Mouse (Mus musculus) limb, embryonic 14.5 days (tissue): Measurements from ENCODE around the gene Usf1. TPM values are rescaled to one million over a fixed set of nuclear protein-coding genes. Genes with fewer than 3 reads are reported as not detected.

ENCODE experiments used
- ATAC-seq: fragments of 200-750 bp; cut with Nextera tagmentation; 2 replicates; pipeline ENCODE4 v1.8.0; 2017; ENCODE audit warnings: low read depth, moderate number of reproducible peaks, moderate TSS enrichment; ENCODE audit not compliant: low FRiP score
- DNase-seq: peaks from one replicate; pipeline ENCODE4 v3.0.0-alpha.2; 2015; ENCODE audit warnings: low spot score
- H3K27ac ChIP-seq: fragments of 300-500 bp; sonication (generic); replicated peaks from 2 replicates; pipeline ENCODE4 v1.5.1; 2014; ENCODE audit warnings: low read depth, mild to moderate bottlenecking, low read length, moderate library complexity, mixed read lengths
- H3K27me3 ChIP-seq: fragments of 300-500 bp; sonication (generic); 2 replicates; pipeline ENCODE4 v1.6.1; 2014; ENCODE audit warnings: low read length, mixed read lengths; ENCODE audit not compliant: control insufficient read depth, insufficient read depth
- H3K36me3 ChIP-seq: fragments of 300-500 bp; sonication (generic); 2 replicates; pipeline ENCODE4 v1.6.1; 2014; ENCODE audit warnings: mild to moderate bottlenecking, low read length, moderate library complexity, mixed read lengths; ENCODE audit not compliant: control insufficient read depth, insufficient read depth
- H3K4me1 ChIP-seq: fragments of 300-500 bp; sonication (generic); 2 replicates; pipeline ENCODE4 v1.6.1; 2014; ENCODE audit warnings: antibody characterized with exemption, low read length, mixed read lengths; ENCODE audit not compliant: control insufficient read depth, insufficient read depth
- H3K4me2 ChIP-seq: fragments of 300-500 bp; sonication (generic); replicated peaks from 2 replicates; pipeline ENCODE4 v1.6.1; 2014; ENCODE audit warnings: low read depth, mild to moderate bottlenecking, low read length, moderate library complexity; ENCODE audit not compliant: severe bottlenecking
- H3K4me3 ChIP-seq: fragments of 300-500 bp; sonication (generic); replicated peaks from 2 replicates; pipeline ENCODE4 v1.5.1; 2014; ENCODE audit warnings: low read length
- H3K9ac ChIP-seq: fragments of 300-500 bp; sonication (generic); 2 replicates; pipeline ENCODE4 v1.6.1; 2014; ENCODE audit warnings: mild to moderate bottlenecking, low read depth, low read length, moderate library complexity; ENCODE audit not compliant: severe bottlenecking
- H3K9me3 ChIP-seq: fragments of 300-500 bp; sonication (generic); 2 replicates; pipeline ENCODE4 v1.6.1; 2016; ENCODE audit warnings: low read length; ENCODE audit not compliant: control insufficient read depth
- POLR2A ChIP-seq: fragments of 200-500 bp; IDR thresholded peaks from 2 replicates; pipeline ENCODE4 v1.8.0; 2012; ENCODE audit warnings: inconsistent platforms, mild to moderate bottlenecking, moderate library complexity, borderline replicate concordance; ENCODE audit not compliant: insufficient read depth, insufficient read length; ENCODE audit errors: extremely low read depth
- WGBS: fragments of 180-500 bp; shearing (Covaris S2); extraction: QIAGEN DNeasy Blood & Tissue Kit; methylation state at CpG from one replicate; pipeline ENCODE4 v1.1.7; 2014; 5-methylcytosine and 5-hydroxymethylcytosine counted together
- polyA plus RNA-seq, 2 experiments: library from polyadenylated mRNA; depleted of rRNA in 1 of 2; stranded (reverse) in 1 of 2; unstranded in 1 of 2; fragments of >200 nt; fragmentation: Nextera tagmentation in 1 of 2; extraction: Ambion mirVana in 1 of 2; gene quantifications; 2 replicates each; pipeline versions ENCODE4 v1.2.1 to v1.2.3; 2012 to 2014

Usf1 gene
- polyA plus RNA-seq, 2 experiments = 86.2 to 97.0 TPM

DNA sequence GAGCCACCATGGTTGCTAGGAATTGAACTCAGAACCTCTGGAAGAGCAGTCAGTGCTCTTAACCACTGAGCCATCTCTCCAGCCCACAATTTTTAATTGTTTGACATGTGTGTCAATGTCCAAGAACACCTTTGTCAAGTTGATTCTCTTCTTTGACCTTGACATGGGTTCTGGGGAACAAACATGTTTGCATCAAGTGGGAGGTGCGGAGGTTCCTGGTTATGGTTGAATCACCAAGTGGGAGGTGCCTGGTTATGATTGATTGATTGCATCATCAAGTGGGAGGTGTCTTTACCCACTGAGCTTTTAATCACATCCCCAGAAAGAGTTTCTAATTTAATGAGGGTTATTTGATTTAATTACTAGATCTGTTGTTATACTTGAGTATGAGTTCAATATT is 46.5 kb downstream of the Usf1 start:
- H3K27me3 ChIP-seq = no peaks in the 10 kb centered on the region
- no peak for TF ChIP-seq POLR2A
- ATAC-seq (no peak), DNase-seq (no peak)
- WGBS = 100% methylated on average over 1 of the region's 1 CpGs
- H3K9me3 ChIP-seq = no peaks in the 10 kb centered on the region; the same call in 1 of the 2 replicates
- H3K4me2 ChIP-seq = no peak overlapping the region
- no peak overlapping the region for H3K9ac ChIP-seq
- no peaks in the 10 kb centered on the region for H3K36me3 ChIP-seq
- H3K27ac ChIP-seq = no peak overlapping the region
- no peak overlapping the region for H3K4me3 ChIP-seq
- H3K4me1 ChIP-seq = no peaks in the 10 kb centered on the region

DNA sequence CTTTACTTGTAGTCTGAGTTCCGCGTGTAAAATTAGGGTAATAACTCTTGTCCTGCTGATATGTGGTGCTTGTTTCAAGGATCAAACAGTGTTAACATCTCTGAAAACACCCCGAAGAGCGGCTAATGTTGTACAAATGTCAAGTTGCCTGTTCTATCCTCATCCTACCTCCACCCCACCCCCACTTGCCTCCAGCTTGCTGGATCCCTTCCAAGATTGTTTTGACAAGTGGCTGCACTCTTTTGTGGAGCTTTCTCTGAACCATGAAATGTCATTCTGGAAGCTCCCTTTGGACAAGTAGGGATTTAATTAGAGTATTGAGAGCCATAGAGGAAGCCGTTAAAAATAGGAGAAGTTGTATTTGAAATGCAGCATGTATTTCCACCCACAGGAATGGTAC is 48.7 kb downstream of the Usf1 start:
- no peak for TF ChIP-seq POLR2A
- no peaks in the 10 kb centered on the region for H3K27me3 ChIP-seq
- no peak overlapping the region for H3K4me3 ChIP-seq
- DNase-seq = no peak
- no peaks in the 10 kb centered on the region for H3K36me3 ChIP-seq
- 38% methylated on average over 5 of the region's 5 CpGs for WGBS
- H3K4me1 ChIP-seq = no peaks in the 10 kb centered on the region
- H3K9me3 ChIP-seq = no peaks in the 10 kb centered on the region; the same call in 1 of the 2 replicates
- H3K4me2 ChIP-seq = no peak overlapping the region
- no peak overlapping the region for H3K9ac ChIP-seq
- no peak overlapping the region for H3K27ac ChIP-seq
- no peak for ATAC-seq

DNA sequence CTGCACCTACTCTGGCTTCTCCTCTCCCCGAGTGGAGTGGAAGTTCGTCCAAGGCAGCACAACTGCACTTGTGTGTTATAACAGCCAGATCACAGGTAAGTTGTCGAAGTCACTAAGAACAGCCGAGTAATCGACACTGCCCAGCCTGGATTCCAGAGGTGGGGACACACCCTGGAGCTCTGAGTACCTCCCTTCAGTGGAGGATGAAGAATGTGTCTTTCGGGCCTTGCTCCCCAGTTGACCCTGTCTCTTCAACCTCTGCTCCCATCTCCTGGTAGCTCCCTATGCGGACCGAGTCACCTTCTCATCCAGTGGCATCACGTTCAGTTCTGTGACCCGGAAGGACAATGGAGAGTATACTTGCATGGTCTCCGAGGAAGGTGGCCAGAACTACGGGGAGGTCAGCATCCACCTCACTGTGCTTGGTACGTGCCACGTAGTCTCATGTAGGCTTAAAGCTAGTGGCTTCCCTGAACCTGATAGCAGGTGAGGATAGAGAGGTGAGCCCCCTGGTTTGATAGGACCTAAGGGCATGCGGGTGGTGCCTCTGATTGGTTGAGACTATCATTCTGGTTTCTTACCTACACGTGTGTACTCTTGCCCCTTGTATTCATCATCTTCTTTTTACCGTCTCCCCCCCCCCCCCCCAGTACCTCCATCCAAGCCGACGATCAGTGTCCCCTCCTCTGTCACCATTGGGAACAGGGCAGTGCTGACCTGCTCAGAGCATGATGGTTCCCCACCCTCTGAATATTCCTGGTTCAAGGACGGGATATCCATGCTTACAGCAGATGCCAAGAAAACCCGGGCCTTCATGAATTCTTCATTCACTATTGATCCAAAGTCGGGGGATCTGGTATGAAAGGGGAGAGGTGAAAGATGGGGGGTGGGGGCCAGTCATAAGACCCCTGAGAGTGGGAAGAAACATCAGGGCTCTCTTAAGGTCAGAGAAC is 49.7 kb downstream of the Usf1 start:
- no peak overlapping the region for H3K4me2 ChIP-seq
- WGBS = 93% methylated on average over 22 of the region's 22 CpGs
- DNase-seq (no peak), ATAC-seq (no peak)
- H3K27ac ChIP-seq = no peak overlapping the region
- no peak overlapping the region for H3K9ac ChIP-seq
- no peaks in the 10 kb centered on the region for H3K36me3 ChIP-seq
- H3K4me1 ChIP-seq = no peaks in the 10 kb centered on the region
- no peak overlapping the region for H3K4me3 ChIP-seq
- H3K9me3 ChIP-seq = no peaks in the 10 kb centered on the region; the same call in 1 of the 2 replicates
- no peaks in the 10 kb centered on the region for H3K27me3 ChIP-seq
- no peak for TF ChIP-seq POLR2A

DNA sequence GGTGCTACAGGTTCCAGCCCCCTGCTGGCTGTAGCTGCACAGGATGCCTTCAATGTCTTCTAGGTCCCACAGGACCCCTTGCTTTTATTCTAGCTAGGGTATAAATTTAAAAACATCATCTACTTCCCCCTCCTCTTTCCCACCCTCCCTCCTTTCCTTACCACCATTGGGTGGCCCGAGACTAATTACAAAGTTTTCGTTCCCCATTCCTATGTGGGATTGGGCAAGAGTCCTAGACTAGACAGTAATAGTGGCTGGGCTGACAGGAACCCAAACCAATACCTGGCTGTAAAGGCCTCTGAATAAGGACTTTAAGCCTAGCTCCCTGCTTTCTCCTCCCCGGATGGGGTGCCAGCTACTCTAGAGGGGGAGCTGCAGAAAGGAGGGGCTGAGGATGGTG is 52.0 kb downstream of the Usf1 start:
- Histone ChIP-seq H3K4me2 (no peak overlapping the region), H3K27me3 (no peaks in the 10 kb centered on the region), H3K36me3 (no peaks in the 10 kb centered on the region), H3K9me3 (no peaks in the 10 kb centered on the region; the same call in 1 of the 2 replicates), H3K9ac (no peak overlapping the region), H3K27ac (no peak overlapping the region), H3K4me3 (no peak overlapping the region), H3K4me1 (no peaks in the 10 kb centered on the region)
- no peak for DNase-seq
- ATAC-seq = no peak
- WGBS = 87% methylated on average over 3 of the region's 3 CpGs
- no peak for TF ChIP-seq POLR2A

DNA sequence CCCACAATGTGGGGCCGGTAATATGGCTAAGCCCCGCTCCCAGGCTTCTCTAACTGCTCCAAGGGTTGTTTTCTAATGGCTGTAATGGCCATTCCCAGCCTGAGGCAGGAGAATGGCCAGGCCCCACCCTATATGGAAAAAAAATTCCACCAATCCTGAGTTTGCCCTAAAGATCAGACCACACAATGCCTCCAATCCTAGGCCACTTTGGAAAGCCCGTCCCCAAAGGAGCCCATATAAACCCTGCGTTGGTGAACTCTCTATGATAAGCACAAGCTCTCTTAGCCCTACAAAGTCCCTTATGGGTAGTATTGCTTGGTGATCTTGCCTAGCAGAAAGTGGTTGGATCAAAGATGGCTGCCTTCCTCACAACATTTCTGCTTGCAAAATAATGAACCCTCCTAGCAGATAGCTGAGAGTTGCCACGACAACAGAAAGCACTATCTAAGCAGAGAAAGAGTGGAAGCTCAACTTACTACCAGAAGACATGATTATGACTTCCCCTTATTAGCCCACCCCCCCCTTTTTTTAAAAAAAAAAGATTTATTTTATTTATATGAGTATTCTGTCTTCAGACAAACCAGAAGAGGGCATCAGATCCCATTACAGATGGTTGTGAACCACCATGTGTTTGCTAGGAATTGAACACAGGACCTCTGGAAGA is 54.8 kb downstream of the Usf1 start:
- Histone ChIP-seq H3K27ac (no peak overlapping the region), H3K36me3 (no peaks in the 10 kb centered on the region), H3K9me3 (no peaks in the 10 kb centered on the region; the same call in 1 of the 2 replicates), H3K4me1 (no peaks in the 10 kb centered on the region), H3K4me3 (no peak overlapping the region), H3K4me2 (no peak overlapping the region), H3K9ac (no peak overlapping the region), H3K27me3 (no peaks in the 10 kb centered on the region)
- DNase-seq (no peak), ATAC-seq (no peak)
- TF ChIP-seq POLR2A = no peak
- 86% methylated on average over 5 of the region's 5 CpGs for WGBS
